Mouse (Mus musculus) embryonic stem cell, embryonic (primary cell): ENCODE results near the gene Ace.

ENCODE experiments used
- CTCF ChIA-PET, 4 experiments: fragments of 300-600 bp in 2 of 4; fragments of 350-600 bp in 2 of 4; sonication (Branson Sonifier 250); formaldehyde crosslinking; loops; one replicate each; lab custom pipeline; 2022; ENCODE audit warnings: inconsistent platforms in 2 of 4; lab: Charles Lee
- POLR2A ChIA-PET, 4 experiments: fragments of 300-600 bp in 2 of 4; fragments of 350-600 bp in 2 of 4; sonication (Branson Sonifier 250); formaldehyde crosslinking; loops; one replicate each; lab custom pipeline; 2022; ENCODE audit warnings: antibody characterized with exemption in 4 of 4, inconsistent platforms in 1 of 4; lab: Charles Lee

The Ace gene

DNA sequence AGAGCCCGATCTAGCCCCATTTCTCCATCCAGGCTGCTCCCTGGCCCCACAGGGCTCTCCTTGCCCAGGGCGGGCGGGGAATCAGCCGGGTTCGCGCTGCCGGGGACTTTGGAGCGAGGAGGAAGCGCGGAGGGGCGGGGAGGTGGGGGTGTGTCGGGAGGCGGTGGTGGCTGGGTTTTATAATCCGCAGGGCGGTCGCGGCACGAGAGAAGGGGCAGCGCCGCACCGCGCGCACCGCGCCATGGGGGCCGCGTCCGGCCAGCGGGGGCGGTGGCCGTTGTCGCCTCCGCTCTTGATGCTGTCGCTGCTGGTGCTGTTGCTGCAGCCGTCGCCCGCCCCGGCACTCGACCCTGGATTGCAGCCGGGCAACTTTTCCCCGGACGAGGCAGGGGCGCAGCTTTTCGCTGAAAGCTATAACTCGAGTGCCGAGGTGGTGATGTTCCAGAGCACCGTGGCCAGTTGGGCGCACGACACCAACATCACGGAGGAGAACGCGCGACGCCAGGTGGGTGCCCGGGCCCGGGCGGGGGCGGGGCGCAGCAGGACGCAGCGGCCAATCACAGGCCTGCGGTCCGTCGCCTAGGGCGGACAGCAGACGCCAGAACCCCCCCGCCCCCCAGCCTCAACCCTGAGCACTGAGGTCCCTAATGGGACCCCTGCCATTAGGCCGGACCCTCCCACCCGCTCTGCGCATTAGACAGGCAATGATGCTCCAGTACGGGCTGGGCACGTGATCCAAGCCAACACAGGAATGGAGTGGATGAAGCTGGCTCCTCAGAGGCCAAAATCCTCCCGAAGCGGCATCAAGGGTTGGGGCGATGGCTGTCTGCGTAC, at the start of gene Ace:
Gene Ace, plus strand, starts transcription at position 205 of the 834 bp plus-strand sequence.
- ChIA-PET POLR2A (interaction anchor here in 3 of 4 experiments (0.6 to 3.2 kb wide), 17 partner anchors 9 to 879 kb away, joined by 3 to 17 read pairs (median 5); partner anchors contain the start of genes Dcaf7 (in 2 of the 3), Cyb561 (in 1 of the 3) and Map3k3 (in 1 of the 3)), CTCF (interaction anchor here in 3 of 4 experiments (0.6 to 1.3 kb wide), 10 partner anchors 8 to 345 kb away, joined by 3 to 6 read pairs (median 4); no protein-coding TSS in a partner anchor)

GRCm38 (mm10) chr11:105920098-105920785, 47.5 kb upstream of the Ace start:
- CTCF ChIA-PET = no interaction called here
- POLR2A ChIA-PET = interaction anchor here in 1 of 4 experiments (0.7 kb wide), 1 partner anchor 118 kb away, joined by 4 read pairs; no protein-coding TSS in a partner anchor

DNA sequence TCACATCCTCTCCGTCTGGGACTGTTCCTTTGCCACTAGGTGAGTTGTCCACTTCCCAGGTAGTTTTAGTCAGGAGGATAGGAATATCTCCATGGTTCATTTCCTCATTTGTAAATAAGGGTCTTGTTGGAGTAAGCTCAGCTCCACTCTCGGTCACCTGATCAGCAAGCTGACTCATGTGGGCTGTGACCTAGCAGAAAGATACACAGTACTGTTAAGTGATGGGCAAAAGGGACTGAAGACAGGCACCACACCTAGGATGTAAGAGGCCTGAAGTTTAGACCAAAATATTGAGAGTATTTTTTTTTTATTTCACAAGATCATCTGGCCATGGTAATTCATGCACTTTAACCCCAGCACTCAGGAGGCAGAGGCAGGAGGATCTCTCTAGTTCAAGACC, 46.9 kb upstream of the Ace start:
- ChIA-PET POLR2A (interaction anchor here in 1 of 4 experiments (0.7 kb wide), 1 partner anchor 117 kb away, joined by 4 read pairs; no protein-coding TSS in a partner anchor), CTCF (no interaction called here)

GRCm38 (mm10) chr11:105921275-105921674, 46.5 kb upstream of the Ace start:
- CTCF ChIA-PET = no interaction called here
- POLR2A ChIA-PET = interaction anchor here in 2 of 4 experiments (1.1 to 1.2 kb wide), 2 partner anchors 18 to 161 kb away, joined by 3 read pairs; no protein-coding TSS in a partner anchor

DNA sequence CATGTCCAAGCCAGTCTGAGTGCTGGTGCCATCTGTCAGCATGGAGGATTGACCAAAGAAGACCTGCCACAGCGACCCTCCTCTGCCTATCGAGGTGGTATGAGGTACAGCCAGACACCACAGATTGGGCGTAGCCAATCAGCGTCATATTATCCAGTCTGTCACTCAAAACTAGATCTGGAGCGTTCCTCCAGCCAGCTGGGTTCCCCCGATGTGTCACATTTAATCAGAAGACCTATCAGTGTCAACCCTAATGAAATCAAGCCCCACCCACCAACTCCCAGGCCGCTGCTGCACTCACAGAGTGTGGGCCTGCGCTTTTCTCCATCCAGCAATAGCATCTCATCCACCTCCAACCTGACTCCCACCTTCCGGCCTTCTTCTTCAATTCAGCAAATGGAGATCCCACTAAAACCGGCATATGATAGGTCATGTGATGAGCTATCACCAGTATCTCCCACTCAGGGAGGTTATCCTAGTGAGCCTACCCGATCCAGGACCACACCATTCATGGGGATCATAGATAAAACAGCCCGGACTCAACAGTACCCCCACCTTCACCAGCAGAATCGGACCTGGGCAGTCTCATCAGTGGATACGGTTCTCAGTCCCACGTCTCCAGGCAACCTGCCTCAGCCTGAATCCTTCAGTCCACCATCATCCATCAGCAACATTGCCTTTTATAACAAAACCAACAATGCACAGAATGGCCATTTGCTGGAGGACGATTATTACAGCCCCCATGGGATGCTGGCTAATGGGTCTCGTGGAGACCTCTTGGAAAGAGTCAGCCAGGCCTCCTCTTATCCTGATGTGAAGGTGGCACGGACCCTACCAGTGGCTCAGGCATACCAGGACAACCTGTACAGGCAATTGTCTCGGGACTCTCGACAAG, 44.7 kb upstream of the Ace start:
- ChIA-PET POLR2A (interaction anchor here in 2 of 4 experiments (0.8 to 1.6 kb wide), 2 partner anchors 28 to 111 kb away, joined by 3 read pairs; no protein-coding TSS in a partner anchor), CTCF (no interaction called here)

- ChIA-PET CTCF (interaction anchor here (0.5 to 2.5 kb wide), 65 partner anchors 8 to 598 kb away, joined by 3 to 35 read pairs (median 4); partner anchors contain the start of genes Map3k3 (in 3 of the 4), Cyb561 (in 2 of the 4), Dcaf7 (in 1 of the 4) and Gm10840 (in 1 of the 4)), POLR2A (interaction anchor here (0.6 to 1.5 kb wide), 13 partner anchors 8 to 573 kb away, joined by 3 to 5 read pairs (median 4); partner anchors contain the start of genes Ccdc47 (in 1 of the 4), Dcaf7 (in 1 of the 4) and Map3k3 (in 1 of the 4))
These were observed 40.4 kb upstream of the Ace start for GRCm38 (mm10) chr11:105927065-105928030.

DNA sequence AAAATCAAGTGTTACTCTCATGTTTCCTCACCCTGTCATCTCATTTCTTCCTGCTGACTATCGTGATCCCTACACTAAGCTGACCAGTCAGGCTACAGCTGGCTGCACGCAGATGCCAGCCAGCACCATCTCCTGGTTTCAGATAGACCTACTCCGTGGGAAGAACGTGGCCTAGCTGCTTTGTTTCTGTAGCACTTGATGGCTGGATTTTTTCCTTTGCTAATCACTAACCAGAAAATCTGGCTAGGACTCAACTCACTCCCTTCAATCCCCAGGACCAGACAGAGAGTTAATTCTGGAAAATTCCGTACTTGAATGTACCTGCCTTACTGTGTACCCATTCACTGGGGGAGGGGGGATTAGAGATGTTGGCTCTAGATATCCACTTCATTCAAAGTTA, 39.6 kb upstream of the Ace start:
- CTCF ChIA-PET = interaction anchor here (0.6 to 2.5 kb wide), 16 partner anchors 8 to 438 kb away, joined by 3 to 35 read pairs (median 5); no protein-coding TSS in a partner anchor

DNA sequence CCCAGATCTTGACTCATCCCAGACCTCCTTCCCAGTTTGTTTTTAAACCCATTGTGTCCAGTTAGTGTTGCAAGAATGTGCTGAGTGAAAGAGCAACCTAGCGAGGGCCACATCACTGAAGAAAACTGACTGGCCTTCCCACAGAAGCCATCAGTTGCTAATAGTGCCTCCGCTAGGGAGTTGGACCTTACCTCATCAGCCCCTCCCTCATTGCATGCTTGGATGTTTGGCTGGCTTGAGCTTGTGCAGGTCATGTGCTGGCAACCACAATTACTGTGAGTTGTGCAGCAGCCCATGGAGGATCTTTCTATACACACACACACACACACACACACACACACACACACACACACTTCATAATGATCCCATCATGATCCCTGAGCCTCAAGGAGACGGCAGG, 36.4 kb upstream of the Ace start:
- ChIA-PET CTCF (interaction anchor here in 2 of 4 experiments (0.7 kb wide), 2 partner anchors 274 to 340 kb away, joined by 4 to 5 read pairs; no protein-coding TSS in a partner anchor), POLR2A (interaction anchor here in 1 of 4 experiments (1.5 kb wide), 1 partner anchor 96 kb away, joined by 3 read pairs; no protein-coding TSS in a partner anchor)

More for the DNA sequence above, 39.6 kb upstream of the Ace start:
- POLR2A ChIA-PET = interaction anchor here in 3 of 4 experiments (1.1 to 1.5 kb wide), 9 partner anchors 15 to 288 kb away, joined by 3 to 5 read pairs (median 5); partner anchors contain the start of genes Ccdc47 (in 1 of the 3), Dcaf7 (in 1 of the 3) and Map3k3 (in 1 of the 3)

GRCm38 (mm10) chr11:105933746-105934145, 34.0 kb upstream of the Ace start:
- ChIA-PET CTCF (interaction anchor here in 1 of 4 experiments (1.6 kb wide), 1 partner anchor 11 kb away, joined by 4 read pairs; no protein-coding TSS in a partner anchor), POLR2A (interaction anchor here in 1 of 4 experiments (0.6 to 1.1 kb wide), 2 partner anchors 10 to 340 kb away, joined by 3 to 5 read pairs; no protein-coding TSS in a partner anchor)

GRCm38 (mm10) chr11:105934303-105934711, 33.4 kb upstream of the Ace start:
- CTCF ChIA-PET = interaction anchor here in 2 of 4 experiments (0.5 to 1.6 kb wide), 3 partner anchors 9 to 561 kb away, joined by 4 to 5 read pairs (median 4); no protein-coding TSS in a partner anchor
- POLR2A ChIA-PET = interaction anchor here in 3 of 4 experiments (0.5 to 1.4 kb wide), 9 partner anchors 9 to 259 kb away, joined by 3 to 8 read pairs (median 4); no protein-coding TSS in a partner anchor

DNA sequence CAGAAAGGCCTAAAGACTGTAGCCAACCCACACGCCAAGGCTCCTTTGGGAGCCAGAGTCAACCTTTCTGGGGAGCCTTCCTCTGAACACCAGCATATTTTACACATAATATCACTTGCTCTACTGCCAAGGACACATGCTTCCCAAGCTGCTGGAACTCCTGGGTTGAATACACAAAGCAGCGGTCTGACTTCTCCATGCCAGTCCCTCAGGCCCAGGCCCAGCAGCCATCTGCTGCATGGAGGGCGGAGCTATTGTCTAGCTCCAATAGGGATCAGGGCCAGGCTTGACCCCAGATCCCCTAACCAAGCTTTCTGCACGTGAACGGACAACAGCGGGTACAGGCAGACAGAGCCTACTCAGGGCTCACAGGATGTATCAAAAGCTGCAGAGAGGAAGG, 32.9 kb upstream of the Ace start:
- CTCF ChIA-PET = interaction anchor here in 2 of 4 experiments (0.5 to 1.6 kb wide), 4 partner anchors 9 to 561 kb away, joined by 3 to 5 read pairs (median 4); no protein-coding TSS in a partner anchor
- POLR2A ChIA-PET = interaction anchor here in 3 of 4 experiments (0.5 to 1.4 kb wide), 9 partner anchors 8 to 259 kb away, joined by 3 to 8 read pairs (median 4); no protein-coding TSS in a partner anchor

- CTCF ChIA-PET = interaction anchor here in 2 of 4 experiments (0.5 to 1.6 kb wide), 4 partner anchors 8 to 91 kb away, joined by 3 to 6 read pairs (median 4); no protein-coding TSS in a partner anchor
- POLR2A ChIA-PET = interaction anchor here in 2 of 4 experiments (0.9 to 1.4 kb wide), 5 partner anchors 8 to 15 kb away, joined by 3 to 7 read pairs (median 4); no protein-coding TSS in a partner anchor
These were observed 32.2 kb upstream of the Ace start for GRCm38 (mm10) chr11:105935496-105935895.

DNA sequence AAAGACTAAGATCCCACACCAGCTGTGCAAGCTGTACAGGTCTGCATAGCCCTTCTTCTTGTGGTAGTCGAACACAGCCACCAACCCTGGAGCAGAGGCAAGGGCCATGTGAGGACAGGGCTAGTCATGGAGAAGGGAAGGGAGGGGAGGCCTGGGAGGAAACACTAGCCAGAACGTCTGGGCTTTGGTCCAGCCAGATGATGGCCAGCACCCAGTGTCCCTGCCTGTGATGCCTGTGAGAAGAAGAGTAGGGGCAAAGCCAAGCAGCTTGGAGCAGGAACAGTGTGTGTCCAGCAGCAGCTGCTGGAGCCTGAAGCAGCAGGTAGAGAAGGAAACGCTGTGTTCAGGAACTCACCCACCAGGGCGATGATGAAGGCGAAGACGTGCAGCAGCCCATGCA, 31.5 kb upstream of the Ace start:
- POLR2A ChIA-PET = interaction anchor here in 2 of 4 experiments (1.1 to 1.3 kb wide), 2 partner anchors 9 to 11 kb away, joined by 3 to 4 read pairs; no protein-coding TSS in a partner anchor
- CTCF ChIA-PET = interaction anchor here in 2 of 4 experiments (0.6 to 1.4 kb wide), 2 partner anchors 9 to 25 kb away, joined by 6 to 7 read pairs; no protein-coding TSS in a partner anchor

DNA sequence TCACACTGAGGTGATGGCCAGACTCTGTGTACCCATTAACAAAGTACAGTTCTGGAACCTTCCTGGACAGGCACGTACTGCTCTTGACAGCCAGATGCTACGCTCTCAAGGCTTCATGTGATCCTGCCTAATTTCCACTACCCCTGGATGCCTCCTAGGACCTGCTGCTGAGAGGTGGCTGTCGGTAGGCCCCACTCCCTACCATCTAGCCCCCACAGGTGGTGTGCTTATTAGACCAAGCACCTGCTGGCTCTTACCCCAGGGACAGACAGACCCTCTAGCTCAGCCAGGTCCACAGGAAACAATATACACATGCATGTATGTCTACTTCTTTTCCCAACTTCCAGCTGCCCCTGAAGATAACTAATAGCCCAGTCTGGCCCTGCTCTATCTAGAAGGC, 30.8 kb upstream of the Ace start:
- ChIA-PET POLR2A (no interaction called here), CTCF (interaction anchor here in 2 of 4 experiments (0.6 to 1.4 kb wide), 2 partner anchors 9 to 32 kb away, joined by 4 to 6 read pairs; no protein-coding TSS in a partner anchor)

- ChIA-PET POLR2A (interaction anchor here in 3 of 4 experiments (0.6 to 2.1 kb wide), 12 partner anchors 12 to 1188 kb away, joined by 3 to 8 read pairs (median 4); partner anchors contain the start of gene Cyb561 (in 2 of the 3)), CTCF (interaction anchor here in 2 of 4 experiments (0.7 to 1.1 kb wide), 3 partner anchors 12 to 549 kb away, joined by 3 to 5 read pairs (median 4); no protein-coding TSS in a partner anchor)
These were observed 29.0 kb upstream of the Ace start for GRCm38 (mm10) chr11:105938771-105939170.
